Mouse (Mus musculus) CH12.LX (cell line): ENCODE data around the gene Rab14. TPM values are rescaled to one million over a fixed set of nuclear protein-coding genes. Genes with fewer than 3 reads are reported as not detected.

ENCODE experiments used
- DNase-seq: peaks from one replicate; pipeline ENCODE4 v3.0.0-alpha.2; 2013; ENCODE audit errors: extremely low read depth
- H3K27ac ChIP-seq: 2 replicates; pipeline ENCODE4 v1.5.1; 2012; ENCODE audit warnings: low read depth, mild to moderate bottlenecking, control low read depth, moderate library complexity; ENCODE audit not compliant: insufficient read depth
- H3K27me3 ChIP-seq: replicated peaks from 2 replicates; pipeline ENCODE3; 2012; ENCODE audit warnings: inconsistent platforms
- H3K36me3 ChIP-seq, 2 experiments: replicated peaks in 1 of 2; 2 replicates each; pipeline versions ENCODE3 to v1.6.1; 2012; ENCODE audit warnings: inconsistent platforms in 1 of 2, low read length in 1 of 2, mild to moderate bottlenecking in 1 of 2, mixed read lengths in 1 of 2, moderate library complexity in 1 of 2; ENCODE audit not compliant: control insufficient read depth in 1 of 2, insufficient read depth in 1 of 2
- H3K4me1 ChIP-seq, 2 experiments: 2 replicates each; pipeline ENCODE4 v1.6.1; 2012; ENCODE audit warnings: inconsistent platforms in 1 of 2, moderate library complexity in 1 of 2; ENCODE audit not compliant: insufficient read depth in 2 of 2, control insufficient read depth in 1 of 2
- H3K4me2 ChIP-seq: 2 replicates; pipeline ENCODE4 v1.6.1; 2012; ENCODE audit warnings: low read depth, mild to moderate bottlenecking, control low read depth; ENCODE audit not compliant: poor library complexity, insufficient read depth, severe bottlenecking
- H3K4me3 ChIP-seq, 3 experiments: fragments of 150-350 bp in 1 of 3; sonication (generic) in 1 of 3; replicated peaks in 1 of 3; 2 replicates each; pipeline versions ENCODE3 to v1.5.1; 2011 to 2012; ENCODE audit warnings: low read depth in 2 of 3, low read length in 2 of 3, mild to moderate bottlenecking in 2 of 3, moderate library complexity in 2 of 3, control low read depth in 1 of 3, improper control_type of control experiment in 1 of 3, inconsistent platforms in 1 of 3, mixed read lengths in 1 of 3; ENCODE audit not compliant: poor library complexity in 1 of 3
- H3K79me2 ChIP-seq: replicated peaks from 2 replicates; pipeline ENCODE4 v1.6.1; 2012; ENCODE audit warnings: mild to moderate bottlenecking, moderate library complexity; ENCODE audit not compliant: control insufficient read depth, poor library complexity, insufficient read depth, severe bottlenecking; ENCODE audit errors: extremely low read depth
- H3K9ac ChIP-seq: 2 replicates; pipeline ENCODE4 v1.6.1; 2012; ENCODE audit warnings: low read depth, mild to moderate bottlenecking, control low read depth, moderate library complexity; ENCODE audit not compliant: insufficient read depth
- H3K9me3 ChIP-seq: replicated peaks from 2 replicates; pipeline ENCODE3; 2012; ENCODE audit warnings: low read length, inconsistent platforms, mixed read lengths
- BHLHE40 ChIP-seq: IDR thresholded peaks from 2 replicates; pipeline ENCODE4 v1.6.1; 2011; ENCODE audit warnings: mild to moderate bottlenecking, low read depth, low read length, improper control_type of control experiment
- CHD1 ChIP-seq: IDR thresholded peaks from 2 replicates; pipeline ENCODE4 v1.6.1; 2012; ENCODE audit warnings: low read depth, low read length, improper control_type of control experiment, inconsistent platforms
- CHD2 ChIP-seq: IDR thresholded peaks from 2 replicates; pipeline ENCODE4 v1.6.1; 2011; ENCODE audit warnings: low read length, improper control_type of control experiment
- E2F4 ChIP-seq: IDR thresholded peaks from 2 replicates; pipeline ENCODE4 v1.6.1; 2011; ENCODE audit warnings: low read depth, low read length, improper control_type of control experiment; ENCODE audit not compliant: insufficient replicate concordance
- ETS1 ChIP-seq: conservative IDR thresholded peaks from 2 replicates; pipeline ENCODE4 v1.6.1; 2012; ENCODE audit warnings: low read depth, mild to moderate bottlenecking, inconsistent platforms, low read length, improper control_type of control experiment, moderate library complexity
- IRF4 ChIP-seq: IDR thresholded peaks from 2 replicates; pipeline ENCODE4 v1.6.1; 2014; ENCODE audit warnings: low read depth, mild to moderate bottlenecking, inconsistent platforms, low read length, improper control_type of control experiment
- JUN ChIP-seq: IDR thresholded peaks from 2 replicates; pipeline ENCODE4 v1.6.1; 2011; ENCODE audit warnings: low read depth, mild to moderate bottlenecking, low read length, improper control_type of control experiment, moderate library complexity; ENCODE audit not compliant: insufficient read depth
- JUND ChIP-seq: conservative IDR thresholded peaks from 2 replicates; pipeline ENCODE4 v1.6.1; 2011; ENCODE audit warnings: low read depth, low read length, improper control_type of control experiment
- KAT2A ChIP-seq: IDR thresholded peaks from 2 replicates; pipeline ENCODE4 v1.6.1; 2012; ENCODE audit warnings: low read length, improper control_type of control experiment, inconsistent platforms; ENCODE audit not compliant: insufficient replicate concordance
- MAX ChIP-seq: IDR thresholded peaks from 2 replicates; pipeline ENCODE4 v1.6.1; 2011; ENCODE audit warnings: low read length, improper control_type of control experiment
- MEF2A ChIP-seq: IDR thresholded peaks from 2 replicates; pipeline ENCODE4 v1.6.1; 2014; ENCODE audit warnings: low read depth, mild to moderate bottlenecking, inconsistent platforms, low read length, improper control_type of control experiment, borderline replicate concordance
- MXI1 ChIP-seq: IDR thresholded peaks from 2 replicates; pipeline ENCODE4 v1.6.1; 2011; ENCODE audit warnings: mild to moderate bottlenecking, low read depth, low read length, improper control_type of control experiment
- MYC ChIP-seq: IDR thresholded peaks from 2 replicates; pipeline ENCODE4 v1.6.1; 2011; ENCODE audit warnings: low read depth, mild to moderate bottlenecking, improper control_type of control experiment, low read length
- NELFE ChIP-seq: IDR thresholded peaks from 2 replicates; pipeline ENCODE4 v1.6.1; 2011; ENCODE audit warnings: low read depth, low read length, improper control_type of control experiment
- NRF1 ChIP-seq: IDR thresholded peaks from 2 replicates; pipeline ENCODE4 v1.6.1; 2014; ENCODE audit warnings: low read depth, mild to moderate bottlenecking, inconsistent platforms, low read length, improper control_type of control experiment, moderate library complexity
- POLR2A ChIP-seq: IDR thresholded peaks from 2 replicates; pipeline ENCODE4 v1.6.1; 2011; ENCODE audit warnings: low read depth, mild to moderate bottlenecking, improper control_type of control experiment, low read length
- POLR2AphosphoS2 ChIP-seq: IDR thresholded peaks from 2 replicates; pipeline ENCODE4 v1.6.1; 2011; ENCODE audit warnings: low read depth, low read length, improper control_type of control experiment
- SIN3A ChIP-seq: IDR thresholded peaks from 2 replicates; pipeline ENCODE4 v1.6.1; 2012; ENCODE audit warnings: low read length, improper control_type of control experiment, inconsistent platforms
- TCF12 ChIP-seq: IDR thresholded peaks from 2 replicates; pipeline ENCODE4 v1.6.1; 2014; ENCODE audit warnings: low read depth, mild to moderate bottlenecking, inconsistent platforms, low read length, improper control_type of control experiment
- UBTF ChIP-seq: IDR thresholded peaks from 2 replicates; pipeline ENCODE4 v1.6.1; 2012; ENCODE audit warnings: low read depth, mild to moderate bottlenecking, inconsistent platforms, low read length, improper control_type of control experiment, moderate library complexity
- USF1 ChIP-seq: IDR thresholded peaks from 2 replicates; pipeline ENCODE4 v1.6.1; 2014; ENCODE audit warnings: low read depth, mild to moderate bottlenecking, inconsistent platforms, low read length, improper control_type of control experiment
- ZNF384 ChIP-seq: IDR thresholded peaks from 2 replicates; pipeline ENCODE4 v1.6.1; 2012; ENCODE audit warnings: low read depth, low read length, improper control_type of control experiment, inconsistent platforms
- dilution Hi-C: fragments of 300-500 bp; cut with MboI; formaldehyde crosslinking; loops from 2 replicates; pipeline ENCODE4 v1.14.3; 2020; ENCODE audit warnings: low sequenced_read_pairs; ENCODE audit not compliant: extremely low pct_unique_long_range_greater_than_20kb, extremely low pct_ligation_motif_present
- in situ Hi-C: fragments of 300-500 bp; cut with MboI; formaldehyde crosslinking; loops from 3 replicates; pipeline ENCODE4 v1.14.3; 2019; ENCODE audit warnings: low sequenced_read_pairs, low pct_ligation_motif_present, low pct_unique_long_range_greater_than_20kb, mixed read lengths
- polyA plus RNA-seq: library from polyadenylated mRNA; unstranded; fragments of >175 nt; gene quantifications from 2 replicates; pipeline ENCODE4 v1.2.1, GENCODE M21; 2012; ENCODE audit warnings: low read depth; ENCODE audit not compliant: insufficient read length
- total RNA-seq, 2 experiments: library from RNA; depleted of rRNA; stranded (reverse); fragments of 300-350 nt in 1 of 2; fragments of >200 nt in 1 of 2; gene quantifications; 2 replicates each; pipeline ENCODE4 v1.2.3; 2012 to 2014

Gene Rab14
- total and polyA plus RNA-seq, 3 experiments, result 26.8 to 94.4 (median 66.2) TPM

DNA sequence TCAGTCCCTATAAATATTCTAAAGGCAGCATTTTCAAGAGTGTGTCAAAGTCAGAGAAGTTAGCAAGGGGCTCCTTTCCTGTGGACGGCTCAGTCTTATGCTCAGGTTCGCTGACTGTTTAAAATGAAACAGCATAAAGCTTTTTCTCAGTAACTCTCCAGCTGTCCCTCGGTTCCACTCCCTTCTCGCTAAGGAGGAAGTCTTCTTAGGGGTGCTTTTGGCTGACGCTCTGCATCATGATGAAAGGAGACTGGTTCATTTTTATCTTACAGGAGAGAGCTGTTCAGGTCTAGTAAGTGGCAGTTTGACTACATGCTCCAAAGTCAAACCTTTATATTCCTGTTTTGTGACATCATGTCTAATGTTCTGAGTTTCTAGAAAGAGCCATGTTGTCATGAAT, 12.0 kb downstream of the Rab14 start:
- H3K4me2 ChIP-seq, result no peak overlapping the region
- H3K9ac ChIP-seq, result no peak overlapping the region
- no peaks in the 10 kb centered on the region for H3K27me3 ChIP-seq
- H3K36me3 ChIP-seq, result peaks cover 32 to 66% of the 10 kb centered on the region in 2 experiments
- H3K79me2 ChIP-seq, result peaks cover 51% of the 10 kb centered on the region
- no peaks in the 10 kb centered on the region for H3K9me3 ChIP-seq
- H3K4me3 ChIP-seq, result no peak overlapping the region
- no peak overlapping the region for H3K27ac ChIP-seq
- dilution Hi-C loops, result no loop called here
- TF ChIP-seq BHLHE40, result no peak
- no peak for TF ChIP-seq JUN
- TF ChIP-seq E2F4, result no peak
- no peak for TF ChIP-seq CHD2
- no peak for TF ChIP-seq ZNF384
- TF ChIP-seq POLR2AphosphoS2, result no peak
- no peak for TF ChIP-seq IRF4
- no peak for TF ChIP-seq KAT2A
- no peak for TF ChIP-seq UBTF
- TF ChIP-seq CHD1, result no peak
- TF ChIP-seq TCF12, result no peak
- TF ChIP-seq MAX, result no peak
- TF ChIP-seq JUND, result no peak
- TF ChIP-seq SIN3A, result no peak
- TF ChIP-seq NELFE, result no peak
- TF ChIP-seq POLR2A, result no peak
- DNase-seq, result no peak
- in situ Hi-C loops, result no loop called here
- H3K4me1 ChIP-seq, result peaks cover 0 to 39% of the 10 kb centered on the region in 2 experiments; a peak in 2 of 4 replicates

DNA sequence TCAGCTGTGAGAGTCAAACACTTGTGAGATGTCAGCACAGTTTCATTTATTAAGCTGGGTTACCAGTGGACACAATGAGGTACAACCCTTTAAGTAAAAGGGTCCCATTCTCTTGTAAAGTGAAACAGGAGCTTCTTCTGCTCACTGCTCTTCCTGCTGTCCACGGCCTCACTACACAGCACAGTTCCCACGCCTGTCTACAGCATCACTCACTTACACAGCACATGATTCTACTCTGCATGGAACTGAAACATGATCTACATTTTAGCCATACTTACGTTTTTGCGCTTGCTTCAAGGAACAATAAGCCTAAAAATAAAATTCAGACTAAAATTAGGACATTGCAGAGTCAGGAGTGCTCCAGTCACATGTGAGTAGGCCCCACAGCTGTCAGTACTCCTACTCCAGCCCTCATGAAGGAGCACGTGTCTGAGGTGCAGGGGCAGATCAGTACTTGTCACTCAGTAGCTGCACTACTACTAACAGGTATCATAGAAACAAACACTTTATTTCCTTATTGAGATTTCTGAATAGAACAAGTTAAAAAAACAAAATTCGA, 17.7 kb downstream of the Rab14 start:
- H3K9ac ChIP-seq, result no peak overlapping the region
- peaks cover 7 to 45% of the 10 kb centered on the region in 2 experiments for H3K4me1 ChIP-seq
- peaks cover 54 to 73% of the 10 kb centered on the region in 2 experiments for H3K36me3 ChIP-seq
- H3K79me2 ChIP-seq, result peaks cover 29% of the 10 kb centered on the region
- no peaks in the 10 kb centered on the region for H3K9me3 ChIP-seq
- H3K4me3 ChIP-seq, result no peak overlapping the region
- in situ Hi-C loops, result no loop called here
- TF ChIP-seq USF1, result peak; percentile 6; the same call in 1 of the 2 replicates
- TF ChIP-seq MXI1, result peak; percentile 90
- TF ChIP-seq BHLHE40, result peak; percentile 93
- TF ChIP-seq MYC, result peak; percentile 88
- 0 out of 2 replicates have a peak, but pooled peaks have one; percentile 23 for TF ChIP-seq TCF12
- TF ChIP-seq MEF2A, result peak; percentile 87
- peak; percentile 87 for TF ChIP-seq MAX
- no peak for TF ChIP-seq NRF1
- TF ChIP-seq ETS1, result peak; percentile 87
- TF ChIP-seq E2F4, result no peak
- TF ChIP-seq IRF4, result peak; percentile 51; the same call in 1 of the 2 replicates
- H3K27ac ChIP-seq, result peak overlapping the region; percentile 43
- H3K27me3 ChIP-seq, result no peaks in the 10 kb centered on the region
- H3K4me2 ChIP-seq, result no peak overlapping the region
- dilution Hi-C loops, result no loop called here
- DNase-seq, result peak; percentile 57
